Mouse (Mus musculus) bone marrow, adult 2 months (tissue): Measurements from ENCODE around the gene Ugt1a5.

Experiments
- CTCF ChIP-seq: fragments of 200-500 bp; IDR thresholded peaks from 2 replicates; pipeline ENCODE4 v1.5.1; 2011; ENCODE audit warnings: low read length, control low read depth; ENCODE audit not compliant: control insufficient read depth, insufficient read depth
- POLR2A ChIP-seq: fragments of 200-500 bp; IDR thresholded peaks from 2 replicates; pipeline ENCODE4 v1.6.1; 2011; ENCODE audit warnings: low read depth, mild to moderate bottlenecking, control low read depth, low read length, borderline replicate concordance; ENCODE audit not compliant: control insufficient read depth

GRCm38 (mm10) chr1:88224029-88224776 is 58.4 kb downstream of the Ugt1a5 start:
- no peak for TF ChIP-seq POLR2A
- TF ChIP-seq CTCF: no peak
